Mouse (Mus musculus): ENCODE measurements around the gene Grid1. TPM values are rescaled to one million over a fixed set of nuclear protein-coding genes. Genes with fewer than 3 reads are reported as not detected.

The Grid1 gene
- total RNA-seq (2015; ENCODE audit: low replicate concordance) (not detected in 2 replicates), total RNA-seq (2017; ENCODE audit: low replicate concordance) (0.64 TPM in 1 of 2 replicates, not detected in the other)

DNA sequence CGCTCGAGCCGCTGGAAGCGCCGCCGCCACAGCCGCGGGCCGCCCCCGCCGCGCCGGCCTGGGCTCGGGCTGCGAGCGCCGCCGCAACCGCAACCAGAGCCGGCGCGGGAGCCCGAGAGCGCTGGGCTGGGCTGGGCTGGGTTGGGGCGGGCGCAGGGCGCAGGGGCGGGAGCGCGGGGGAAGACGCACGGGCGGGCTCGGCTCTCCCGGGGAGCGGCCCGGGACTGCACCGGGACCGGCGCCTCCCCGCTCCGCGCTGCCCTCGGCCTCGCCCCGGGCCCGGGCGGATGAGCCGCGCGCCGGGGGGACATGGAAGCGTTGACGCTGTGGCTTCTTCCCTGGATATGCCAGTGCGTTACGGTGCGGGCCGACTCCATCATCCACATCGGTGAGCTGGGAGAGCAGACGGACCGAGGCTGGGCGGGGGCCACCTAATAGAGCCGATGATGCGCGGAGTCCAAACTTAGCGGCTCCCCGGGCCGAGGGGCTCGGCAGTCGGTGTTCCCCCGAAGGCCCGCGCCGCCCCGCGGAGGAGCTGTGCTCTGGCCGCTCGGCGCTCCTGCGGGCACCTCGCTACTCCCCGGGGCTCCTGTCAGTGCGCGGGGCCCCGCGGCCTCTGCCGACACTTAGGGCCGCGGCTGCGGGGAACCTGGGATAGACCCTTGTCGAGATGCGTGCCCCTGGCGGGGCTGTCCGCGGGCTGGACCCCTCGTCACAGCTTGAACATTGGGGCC lies at the start of gene Grid1:
Gene Grid1 (plus strand): TSS at position 190 of the 734 bp plus-strand sequence.
- no peak for ATAC-seq (replicated peaks; ENCODE audit: low FRiP score, poor library complexity, severe bottlenecking)

DNA sequence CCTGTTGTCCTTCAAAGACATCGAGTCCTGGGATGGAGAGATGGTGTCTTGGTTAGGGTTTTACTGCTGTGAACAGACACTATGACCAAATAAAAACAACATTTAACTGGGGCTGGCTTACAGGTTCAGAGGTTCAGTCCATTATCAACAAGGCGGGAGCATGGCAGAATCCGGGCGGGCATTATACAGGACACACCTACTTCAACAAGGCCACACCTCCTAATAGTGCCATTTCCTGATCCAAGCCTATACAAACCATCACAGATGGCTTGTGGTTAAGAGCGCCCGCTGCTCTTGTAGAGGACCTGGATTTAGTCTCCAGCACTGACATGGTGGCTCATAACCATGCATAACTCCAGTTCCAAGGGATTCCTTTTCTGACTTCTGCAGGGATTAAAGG lies 49.4 kb upstream of the Grid1 start:
- no peak for ATAC-seq (replicated peaks; ENCODE audit: low FRiP score, poor library complexity, severe bottlenecking)

DNA sequence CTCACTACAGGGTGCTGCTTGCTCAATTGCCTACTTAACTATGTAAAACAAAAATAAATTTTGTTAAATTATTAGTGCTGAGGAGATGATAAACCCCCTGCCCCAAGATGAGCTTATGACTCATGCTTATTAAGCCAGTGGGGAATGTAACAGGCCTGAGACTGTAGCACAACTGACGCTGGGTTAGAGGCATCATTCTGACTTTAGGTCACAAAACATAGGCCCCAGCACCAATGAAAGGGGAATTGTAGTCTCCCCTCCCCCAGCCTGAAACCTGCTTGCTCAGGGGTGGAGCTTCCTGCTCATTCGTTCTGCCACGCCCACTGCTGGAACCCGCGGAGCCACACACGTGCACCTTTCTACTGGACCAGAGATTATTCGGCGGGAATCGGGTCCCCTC lies 48.3 kb upstream of the Grid1 start:
- no peak for ATAC-seq (replicated peaks; ENCODE audit: low FRiP score, poor library complexity, severe bottlenecking)

DNA sequence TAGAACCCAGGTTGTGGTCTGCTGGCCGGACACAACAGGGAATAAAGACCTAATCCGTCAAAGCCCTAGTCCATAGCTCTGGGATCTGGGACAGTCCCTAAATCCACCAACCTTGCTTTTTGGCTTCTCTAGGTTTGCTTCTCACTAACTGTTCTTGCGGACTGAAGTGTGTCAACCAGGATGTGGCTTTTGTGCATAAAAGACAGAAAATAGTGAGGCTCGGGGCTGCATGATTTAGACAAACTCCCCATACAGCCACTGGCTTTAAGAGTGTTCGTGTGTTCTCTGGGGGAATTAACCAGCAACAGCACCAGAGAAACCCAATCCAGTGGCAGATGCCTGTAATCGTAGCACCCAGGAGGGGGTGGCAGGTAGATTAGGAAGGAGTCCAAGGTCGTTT lies 47.8 kb upstream of the Grid1 start:
- no peak for ATAC-seq (replicated peaks; ENCODE audit: low FRiP score, poor library complexity, severe bottlenecking)

DNA sequence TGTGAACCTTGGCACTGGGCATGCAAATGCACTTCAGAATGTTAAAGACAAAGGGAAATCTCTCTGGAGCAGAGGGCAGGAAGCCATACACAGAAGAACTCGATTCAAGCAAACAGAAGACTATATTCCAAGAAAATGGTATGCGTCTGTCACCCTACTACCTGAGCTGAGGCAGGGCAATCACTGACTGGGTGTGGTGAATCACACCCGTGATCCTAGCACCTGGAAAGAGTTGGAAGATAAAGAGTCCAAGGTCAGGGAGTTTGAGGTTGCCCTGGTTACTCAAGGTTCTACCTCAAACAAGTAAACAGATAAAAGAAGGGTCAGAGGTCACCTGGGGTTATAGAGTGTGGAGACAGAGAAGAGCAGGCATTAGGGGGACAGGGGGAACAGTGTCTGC lies 46.2 kb upstream of the Grid1 start:
- ATAC-seq (replicated peaks; ENCODE audit: low FRiP score, poor library complexity, severe bottlenecking): no peak

DNA sequence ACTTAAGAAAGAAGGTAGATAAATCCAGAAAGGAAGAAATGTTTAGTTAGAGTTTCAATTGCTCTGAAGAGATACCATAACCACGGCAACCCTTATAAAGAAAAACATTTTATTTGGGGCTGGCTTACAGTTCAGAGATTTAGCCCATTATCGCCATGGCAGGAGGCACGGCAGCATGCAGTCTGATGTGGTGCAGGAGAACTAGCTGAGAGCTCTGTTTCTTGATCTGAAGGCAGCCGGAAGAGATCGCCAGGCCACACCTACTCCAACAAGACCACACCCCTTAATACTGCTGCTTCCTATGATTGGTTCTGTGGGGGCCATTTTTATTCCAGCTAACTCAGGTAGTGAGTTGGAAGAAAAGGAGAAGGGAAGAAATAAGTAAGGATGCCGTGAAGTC lies 45.7 kb upstream of the Grid1 start:
- ATAC-seq (replicated peaks; ENCODE audit: low FRiP score, poor library complexity, severe bottlenecking): no peak

DNA sequence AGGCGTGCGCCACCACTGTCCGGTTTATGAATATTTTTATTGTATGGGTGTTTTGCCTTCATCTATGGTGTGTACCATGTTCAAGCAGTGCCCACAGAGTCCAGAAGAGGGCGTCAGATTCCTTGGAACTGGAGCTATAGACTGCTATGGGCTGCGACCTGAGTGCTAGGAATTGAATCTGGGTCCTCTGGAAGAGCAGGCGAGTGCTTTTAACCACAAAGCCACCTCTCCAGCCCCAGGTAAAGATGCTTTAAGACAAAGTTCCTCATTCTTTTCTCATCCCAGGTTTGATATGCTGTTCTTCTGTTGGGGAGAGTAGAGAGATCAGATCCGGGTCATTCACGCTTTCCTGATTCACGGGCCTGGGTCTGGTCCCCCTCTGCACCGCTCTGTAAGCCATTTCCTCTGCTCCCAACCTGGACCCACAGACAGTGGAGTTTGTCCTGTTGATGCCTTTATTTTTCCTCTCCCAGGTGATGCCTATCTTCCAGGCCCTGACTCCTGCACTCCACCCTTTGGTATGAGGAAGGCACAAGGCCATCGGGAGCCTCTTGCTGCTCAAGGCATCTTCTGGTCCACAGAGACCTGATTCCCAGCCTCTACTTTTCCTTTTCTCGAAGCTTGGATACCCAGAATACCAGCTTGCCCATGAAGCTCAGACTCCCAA lies 43.1 kb upstream of the Grid1 start:
- no peak for ATAC-seq (replicated peaks; ENCODE audit: low FRiP score, poor library complexity, severe bottlenecking)

DNA sequence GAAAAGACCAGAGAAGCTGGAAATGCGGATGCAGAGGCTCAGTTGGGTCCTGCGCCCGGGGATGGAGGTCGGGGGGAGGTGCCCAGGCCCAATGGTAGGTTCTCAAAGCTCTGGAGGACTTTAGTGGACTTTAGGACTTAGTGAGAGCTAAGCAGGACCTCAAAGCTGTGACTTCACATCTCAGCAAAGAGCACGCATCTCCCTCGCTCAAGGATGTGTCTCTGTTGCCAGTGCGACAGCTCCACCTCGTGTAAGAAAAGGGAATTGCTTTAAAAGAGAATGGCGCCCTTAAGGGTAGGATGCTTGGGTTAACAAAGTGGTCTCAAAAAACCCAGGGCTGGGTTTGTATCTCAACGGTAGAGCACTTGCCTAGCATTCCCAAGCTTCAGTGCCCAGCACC lies 42.1 kb upstream of the Grid1 start:
- 0 out of 2 replicates have a peak, but pooled peaks have one; percentile 31 for ATAC-seq (replicated peaks; ENCODE audit: low FRiP score, poor library complexity, severe bottlenecking)

DNA sequence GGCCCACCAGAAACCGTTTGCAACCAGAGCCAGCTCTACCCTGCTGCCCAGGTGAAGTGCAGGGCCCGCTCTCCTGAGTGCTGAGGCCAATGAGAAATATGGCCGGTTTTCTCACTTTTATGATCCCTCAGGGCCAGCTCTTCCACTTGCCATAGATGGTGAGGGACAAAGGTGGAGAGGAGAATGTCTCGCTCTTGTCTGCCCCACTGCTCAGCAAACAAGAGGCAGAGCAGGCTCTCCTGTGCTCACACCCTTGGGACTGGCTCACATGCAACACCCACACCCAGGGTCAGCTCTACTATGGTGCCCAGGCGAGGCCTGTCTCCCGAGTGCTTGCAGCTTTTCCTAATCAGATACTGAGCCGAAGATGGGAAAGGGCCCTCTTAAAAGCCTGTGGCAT lies 41.1 kb upstream of the Grid1 start:
- no peak for ATAC-seq (replicated peaks; ENCODE audit: low FRiP score, poor library complexity, severe bottlenecking)

DNA sequence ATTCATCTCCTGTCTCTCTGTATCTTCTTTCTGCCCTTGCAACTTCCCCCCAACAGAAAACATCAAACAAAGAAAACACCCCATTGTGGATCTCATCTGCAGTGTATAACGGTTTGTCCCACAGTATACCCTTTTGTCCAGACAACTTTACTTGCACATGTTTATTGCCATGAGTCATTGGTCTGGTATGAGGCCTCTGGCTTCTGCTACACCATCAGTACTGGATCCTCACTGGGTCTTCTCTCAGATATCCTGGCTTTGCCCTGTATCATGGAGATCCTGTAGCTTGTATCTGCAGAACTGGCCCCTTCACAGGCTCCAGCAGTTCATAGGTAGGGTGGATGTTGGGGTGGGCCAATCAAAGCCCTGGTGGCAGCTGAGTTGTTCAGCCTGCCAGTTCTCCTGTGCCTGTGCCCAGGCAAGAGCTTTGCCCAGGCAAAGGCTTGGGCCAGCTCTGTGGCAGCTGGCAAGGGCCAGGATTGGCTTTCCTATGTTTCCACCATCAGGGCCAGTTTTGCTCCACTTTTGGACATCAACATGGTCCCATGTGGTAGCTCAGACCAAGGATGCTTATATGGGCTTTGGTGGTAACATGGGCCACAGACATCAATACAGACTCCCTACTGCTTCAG lies 26.4 kb upstream of the Grid1 start:
- no peak for ATAC-seq (replicated peaks; ENCODE audit: low FRiP score, poor library complexity, severe bottlenecking)

DNA sequence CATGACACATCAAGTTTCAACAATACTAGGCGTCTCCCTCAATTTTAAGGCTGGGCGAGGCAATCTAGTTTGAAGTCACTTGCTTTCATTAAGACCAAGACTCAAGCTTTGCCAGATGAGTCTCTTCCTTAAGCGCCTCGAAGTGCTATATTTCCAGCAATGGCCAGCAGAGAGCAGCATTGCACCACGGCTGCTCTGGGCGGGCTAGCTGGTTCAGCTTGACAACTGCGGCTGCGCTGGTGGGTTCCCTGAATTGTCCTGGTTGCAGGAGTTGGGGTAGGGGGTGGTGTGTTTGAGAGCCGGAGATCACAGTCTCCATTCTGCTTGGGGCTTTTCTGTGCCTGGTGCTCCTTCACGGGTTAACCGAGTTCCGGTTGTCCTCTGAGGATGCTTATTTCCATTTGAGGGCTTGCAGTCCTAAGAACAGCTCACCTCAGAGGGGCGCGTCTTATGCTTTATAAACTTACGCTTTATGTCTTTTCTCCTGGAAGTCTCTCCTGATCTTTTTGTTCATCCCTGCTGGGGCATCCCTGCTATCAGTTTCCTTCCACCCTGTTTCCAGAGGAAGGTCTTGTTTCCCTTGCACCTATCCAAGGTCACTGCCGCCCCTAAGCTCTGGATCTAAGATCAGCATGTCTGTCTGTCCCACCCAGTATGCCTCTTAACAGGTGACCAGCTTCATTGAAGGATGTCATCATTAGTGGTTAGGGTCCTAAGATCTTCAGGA lies 9.0 kb upstream of the Grid1 start:
- no peak for ATAC-seq (replicated peaks; ENCODE audit: low FRiP score, poor library complexity, severe bottlenecking)

DNA sequence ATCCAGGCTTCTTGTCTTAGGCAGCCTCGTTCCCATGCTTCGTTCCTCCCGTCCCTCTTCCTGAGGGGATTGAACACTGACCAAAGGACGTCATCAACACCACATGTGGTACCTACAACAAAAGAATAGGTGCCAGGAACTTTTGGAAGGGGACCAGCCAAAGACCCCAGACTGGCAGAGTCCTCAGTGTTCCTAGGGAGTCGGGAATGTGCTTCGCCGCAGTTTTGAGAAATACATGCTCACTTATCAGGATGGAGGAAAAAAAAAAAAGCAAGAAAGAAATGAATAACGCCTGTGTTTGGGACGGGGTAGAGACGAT lies 8.5 kb upstream of the Grid1 start:
- ATAC-seq (replicated peaks; ENCODE audit: low FRiP score, poor library complexity, severe bottlenecking): no peak

DNA sequence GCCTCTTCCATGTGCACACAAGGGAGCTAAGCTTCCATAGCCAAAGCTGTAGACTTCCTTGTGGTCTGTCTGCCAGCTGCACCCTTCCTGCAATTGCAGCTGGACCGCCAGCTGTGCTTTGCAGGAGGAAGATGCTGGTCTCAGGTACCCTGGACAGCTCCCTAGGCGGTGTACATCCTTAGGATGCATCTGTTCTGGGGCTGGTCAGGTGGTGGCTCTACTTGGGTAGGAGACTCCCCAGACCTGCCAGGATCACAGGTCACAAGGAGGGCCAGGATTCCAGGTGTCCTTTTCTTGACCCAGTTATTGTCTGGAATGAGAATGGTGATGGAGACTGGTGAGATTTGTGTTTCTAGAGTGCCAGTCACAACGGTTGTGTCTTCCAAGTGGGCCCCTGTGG lies 3.6 kb upstream of the Grid1 start:
- no peak for ATAC-seq (replicated peaks; ENCODE audit: low FRiP score, poor library complexity, severe bottlenecking)

DNA sequence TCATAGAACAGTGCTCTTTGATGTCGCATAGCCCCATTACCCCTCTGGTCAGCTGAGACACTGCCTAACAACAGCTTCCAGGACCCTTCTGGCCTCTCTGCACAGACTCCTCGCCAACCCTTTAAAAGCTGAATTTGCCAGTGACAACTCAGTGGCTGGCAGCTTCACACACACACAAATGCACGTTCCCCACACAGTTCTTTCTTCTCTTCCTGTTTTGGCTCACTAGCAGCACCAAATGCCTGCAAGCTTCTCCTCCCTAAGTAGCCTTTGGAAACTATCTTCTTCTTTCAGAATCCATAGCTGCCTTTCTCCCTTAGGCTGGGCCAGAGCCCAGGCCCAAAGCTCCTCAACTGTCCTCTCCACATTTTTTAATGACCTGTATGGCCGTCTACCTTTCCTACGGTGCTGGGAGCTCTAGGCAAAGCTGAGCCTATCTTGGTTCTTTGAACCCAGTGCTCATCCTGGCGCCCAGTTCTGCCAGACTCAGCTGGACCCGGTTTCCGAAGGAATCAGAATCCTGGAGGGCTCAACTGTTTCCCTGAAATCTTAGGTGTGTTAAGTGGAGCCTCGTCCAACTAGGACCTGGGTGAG lies 1.4 kb upstream of the Grid1 start:
- ATAC-seq (replicated peaks; ENCODE audit: low FRiP score, poor library complexity, severe bottlenecking): no peak

DNA sequence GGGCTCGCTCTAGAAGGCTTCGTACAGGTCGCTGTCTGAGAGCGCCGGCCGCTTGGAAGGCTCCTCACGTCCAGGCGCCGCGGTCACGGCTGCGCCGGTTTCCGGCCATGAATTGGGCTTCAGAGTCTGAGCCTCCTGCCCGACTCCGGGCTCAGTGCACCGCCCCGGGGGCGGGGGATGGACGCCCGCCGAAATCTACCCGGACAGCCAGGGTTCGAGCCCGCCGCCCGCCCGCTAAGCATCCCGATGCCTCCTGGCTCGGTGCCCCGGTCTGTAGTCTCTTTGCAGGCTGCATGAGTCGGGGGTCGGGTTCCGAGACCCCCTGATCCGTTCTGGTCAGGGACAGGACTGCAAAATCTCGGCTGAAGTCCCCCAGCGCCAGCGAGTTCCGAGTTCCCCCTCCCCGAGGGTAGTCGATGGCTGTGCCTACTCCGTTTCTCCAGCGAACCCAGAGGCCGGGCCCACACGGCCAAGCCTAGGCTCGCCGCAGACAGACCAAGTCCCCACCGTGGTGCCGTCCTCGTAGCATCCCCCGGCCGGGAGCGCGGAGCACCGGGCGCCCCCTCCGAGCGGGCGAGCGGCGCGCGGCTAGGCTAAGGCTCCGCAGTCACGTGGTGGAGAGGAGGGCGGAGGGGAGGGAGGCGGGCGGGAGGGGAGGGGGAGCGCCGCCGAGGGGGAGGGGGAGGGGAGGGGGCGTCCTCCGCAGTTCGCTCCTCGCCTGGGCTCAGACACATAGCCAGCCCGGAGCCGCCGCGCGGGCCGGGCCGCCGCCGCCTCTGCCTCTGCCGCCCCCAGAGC lies 588 bp upstream of the Grid1 start:
- no peak for ATAC-seq (replicated peaks; ENCODE audit: low FRiP score, poor library complexity, severe bottlenecking)

DNA sequence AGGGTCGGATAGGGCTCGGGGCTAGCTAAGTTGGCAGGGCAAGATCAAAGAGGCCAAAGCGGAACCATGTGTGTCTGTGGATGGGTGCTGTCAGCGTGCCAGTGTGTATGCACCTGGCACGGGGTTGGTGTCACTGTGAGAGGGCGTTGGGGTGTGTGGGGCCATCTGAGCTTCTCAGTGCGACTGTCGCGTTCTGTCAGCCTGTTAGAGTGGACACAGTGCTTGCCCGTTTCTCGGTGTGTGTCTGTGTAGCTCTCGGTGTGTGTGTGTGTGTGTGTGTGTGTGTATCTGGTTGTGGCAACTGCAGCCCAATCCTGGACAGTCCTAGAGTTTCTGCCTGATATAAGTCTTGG lies 721 bp downstream of the Grid1 start:
- ATAC-seq (replicated peaks; ENCODE audit: low FRiP score, poor library complexity, severe bottlenecking): no peak

DNA sequence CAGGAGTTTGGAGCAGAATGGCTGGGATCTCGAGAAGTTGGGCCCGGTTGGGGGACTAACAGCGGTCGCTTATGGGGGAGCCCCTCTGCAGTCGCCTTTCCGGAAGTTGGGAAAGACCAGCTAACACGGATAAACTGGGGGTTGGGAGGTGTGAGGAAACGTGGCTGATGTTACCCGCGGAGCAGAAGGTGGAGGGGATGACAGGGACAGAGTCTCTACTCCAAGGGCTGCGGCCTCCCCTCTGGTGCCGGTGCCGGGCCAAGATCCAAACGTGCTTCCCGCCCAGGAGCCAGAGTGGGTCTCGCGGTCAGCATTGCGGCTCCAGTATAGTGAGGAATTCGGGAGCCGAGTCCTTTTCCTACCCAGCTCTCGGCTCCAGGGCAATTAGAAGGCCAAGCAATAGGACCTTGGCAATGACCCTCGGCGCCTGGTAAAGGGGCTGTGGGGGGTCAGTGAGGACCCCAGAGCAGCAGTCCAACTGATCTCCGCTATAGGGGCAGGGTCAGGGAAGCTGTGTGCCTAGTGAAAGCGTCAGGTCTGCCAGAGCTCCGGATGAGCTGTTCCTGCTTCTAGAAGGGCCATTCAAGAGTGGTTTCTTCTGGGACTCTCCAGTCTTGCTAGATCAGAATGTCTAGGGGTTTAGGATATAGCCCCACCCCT lies 1.4 kb downstream of the Grid1 start:
- ATAC-seq (replicated peaks; ENCODE audit: low FRiP score, poor library complexity, severe bottlenecking): no peak

DNA sequence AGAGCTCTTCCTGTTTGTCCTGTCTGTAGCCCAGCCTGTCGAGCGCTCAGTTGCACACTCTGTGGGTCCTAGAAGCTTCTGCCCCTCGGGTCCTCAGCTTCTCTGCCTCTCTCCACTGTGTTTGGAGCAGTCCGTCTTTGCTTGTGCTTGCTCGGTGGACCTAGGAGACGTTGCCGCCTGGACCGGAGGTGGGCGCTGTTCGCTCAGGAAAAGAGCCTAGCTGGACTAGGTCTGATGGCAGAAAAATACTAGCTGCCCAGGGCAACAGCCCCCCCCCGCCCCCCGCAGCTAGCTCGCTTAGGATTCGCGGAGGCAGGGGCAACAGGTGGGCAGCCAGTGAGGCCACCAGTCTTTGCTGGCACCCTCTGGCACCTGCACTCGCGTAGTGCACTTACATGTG lies 3.2 kb downstream of the Grid1 start:
- ATAC-seq (replicated peaks; ENCODE audit: low FRiP score, poor library complexity, severe bottlenecking): no peak

DNA sequence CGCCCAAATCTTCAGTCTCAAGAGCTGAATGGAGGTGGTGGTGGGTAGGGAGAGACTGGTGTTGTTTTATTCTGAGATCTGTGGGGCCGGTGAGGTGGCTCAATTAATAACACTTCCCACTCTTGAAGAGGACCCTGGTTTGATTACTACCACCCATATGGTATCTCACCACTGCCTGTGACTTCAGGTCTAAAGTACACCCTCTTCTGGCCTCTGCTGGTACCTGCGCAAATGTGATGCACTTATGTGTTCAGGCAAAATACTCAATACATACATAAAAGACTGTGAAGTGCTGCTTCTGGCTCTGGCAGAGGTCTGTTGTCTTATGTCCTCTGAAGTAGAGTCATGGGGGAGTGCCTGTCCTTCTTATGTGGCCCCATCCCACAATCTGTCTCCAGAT lies 4.3 kb downstream of the Grid1 start:
- ATAC-seq (replicated peaks; ENCODE audit: low FRiP score, poor library complexity, severe bottlenecking): no peak
